Mouse (Mus musculus) CH12.LX (cell line): Measurements from ENCODE around the gene Pnpla3. TPM values are rescaled to one million over a fixed set of nuclear protein-coding genes. Genes with fewer than 3 reads are reported as not detected.

Experiments
- DNase-seq: peaks from one replicate; pipeline ENCODE4 v3.0.0-alpha.2; 2013; ENCODE audit errors: extremely low read depth
- H3K27ac ChIP-seq: 2 replicates; pipeline ENCODE4 v1.5.1; 2012; ENCODE audit warnings: low read depth, mild to moderate bottlenecking, control low read depth, moderate library complexity; ENCODE audit not compliant: insufficient read depth
- H3K27me3 ChIP-seq: replicated peaks from 2 replicates; pipeline ENCODE3; 2012; ENCODE audit warnings: inconsistent platforms
- H3K36me3 ChIP-seq, 2 experiments: replicated peaks in 1 of 2; 2 replicates each; pipeline versions ENCODE3 to v1.6.1; 2012; ENCODE audit warnings: inconsistent platforms in 1 of 2, low read length in 1 of 2, mild to moderate bottlenecking in 1 of 2, mixed read lengths in 1 of 2, moderate library complexity in 1 of 2; ENCODE audit not compliant: control insufficient read depth in 1 of 2, insufficient read depth in 1 of 2
- H3K4me1 ChIP-seq, 2 experiments: 2 replicates each; pipeline ENCODE4 v1.6.1; 2012; ENCODE audit warnings: inconsistent platforms in 1 of 2, moderate library complexity in 1 of 2; ENCODE audit not compliant: insufficient read depth in 2 of 2, control insufficient read depth in 1 of 2
- H3K4me2 ChIP-seq: 2 replicates; pipeline ENCODE4 v1.6.1; 2012; ENCODE audit warnings: low read depth, mild to moderate bottlenecking, control low read depth; ENCODE audit not compliant: poor library complexity, insufficient read depth, severe bottlenecking
- H3K4me3 ChIP-seq, 3 experiments: fragments of 150-350 bp in 1 of 3; sonication (generic) in 1 of 3; replicated peaks in 1 of 3; 2 replicates each; pipeline versions ENCODE3 to v1.5.1; 2011 to 2012; ENCODE audit warnings: low read depth in 2 of 3, low read length in 2 of 3, mild to moderate bottlenecking in 2 of 3, moderate library complexity in 2 of 3, control low read depth in 1 of 3, improper control_type of control experiment in 1 of 3, inconsistent platforms in 1 of 3, mixed read lengths in 1 of 3; ENCODE audit not compliant: poor library complexity in 1 of 3
- H3K79me2 ChIP-seq: replicated peaks from 2 replicates; pipeline ENCODE4 v1.6.1; 2012; ENCODE audit warnings: mild to moderate bottlenecking, moderate library complexity; ENCODE audit not compliant: control insufficient read depth, poor library complexity, insufficient read depth, severe bottlenecking; ENCODE audit errors: extremely low read depth
- H3K9ac ChIP-seq: 2 replicates; pipeline ENCODE4 v1.6.1; 2012; ENCODE audit warnings: low read depth, mild to moderate bottlenecking, control low read depth, moderate library complexity; ENCODE audit not compliant: insufficient read depth
- H3K9me3 ChIP-seq: replicated peaks from 2 replicates; pipeline ENCODE3; 2012; ENCODE audit warnings: low read length, inconsistent platforms, mixed read lengths
- CHD1 ChIP-seq: IDR thresholded peaks from 2 replicates; pipeline ENCODE4 v1.6.1; 2012; ENCODE audit warnings: low read depth, low read length, improper control_type of control experiment, inconsistent platforms
- CHD2 ChIP-seq: IDR thresholded peaks from 2 replicates; pipeline ENCODE4 v1.6.1; 2011; ENCODE audit warnings: low read length, improper control_type of control experiment
- CTCF ChIP-seq, 2 experiments: IDR thresholded peaks in 1 of 2; conservative IDR thresholded peaks in 1 of 2; 2 replicates each; pipeline ENCODE4 v1.5.1; 2011 to 2012; ENCODE audit warnings: low read depth in 2 of 2, low read length in 2 of 2, improper control_type of control experiment in 1 of 2, inconsistent platforms in 1 of 2, mild to moderate bottlenecking in 1 of 2, moderate library complexity in 1 of 2
- ELF1 ChIP-seq: IDR thresholded peaks from 2 replicates; pipeline ENCODE4 v1.6.1; 2014; ENCODE audit warnings: low read depth, mild to moderate bottlenecking, inconsistent platforms, low read length, improper control_type of control experiment
- ETS1 ChIP-seq: conservative IDR thresholded peaks from 2 replicates; pipeline ENCODE4 v1.6.1; 2012; ENCODE audit warnings: low read depth, mild to moderate bottlenecking, inconsistent platforms, low read length, improper control_type of control experiment, moderate library complexity
- HCFC1 ChIP-seq: IDR thresholded peaks from 2 replicates; pipeline ENCODE4 v1.6.1; 2012; ENCODE audit warnings: low read depth, mild to moderate bottlenecking, inconsistent platforms, low read length, improper control_type of control experiment
- IRF4 ChIP-seq: IDR thresholded peaks from 2 replicates; pipeline ENCODE4 v1.6.1; 2014; ENCODE audit warnings: low read depth, mild to moderate bottlenecking, inconsistent platforms, low read length, improper control_type of control experiment
- JUN ChIP-seq: IDR thresholded peaks from 2 replicates; pipeline ENCODE4 v1.6.1; 2011; ENCODE audit warnings: low read depth, mild to moderate bottlenecking, low read length, improper control_type of control experiment, moderate library complexity; ENCODE audit not compliant: insufficient read depth
- JUND ChIP-seq: conservative IDR thresholded peaks from 2 replicates; pipeline ENCODE4 v1.6.1; 2011; ENCODE audit warnings: low read depth, low read length, improper control_type of control experiment
- KAT2A ChIP-seq: IDR thresholded peaks from 2 replicates; pipeline ENCODE4 v1.6.1; 2012; ENCODE audit warnings: low read length, improper control_type of control experiment, inconsistent platforms; ENCODE audit not compliant: insufficient replicate concordance
- MAFK ChIP-seq: IDR thresholded peaks from 2 replicates; pipeline ENCODE4 v1.6.1; 2011; ENCODE audit warnings: low read length, improper control_type of control experiment; ENCODE audit not compliant: insufficient replicate concordance
- MAZ ChIP-seq: IDR thresholded peaks from 2 replicates; pipeline ENCODE4 v1.6.1; 2012; ENCODE audit warnings: low read depth, mild to moderate bottlenecking, inconsistent platforms, low read length, improper control_type of control experiment, moderate library complexity
- MEF2A ChIP-seq: IDR thresholded peaks from 2 replicates; pipeline ENCODE4 v1.6.1; 2014; ENCODE audit warnings: low read depth, mild to moderate bottlenecking, inconsistent platforms, low read length, improper control_type of control experiment, borderline replicate concordance
- MYC ChIP-seq: IDR thresholded peaks from 2 replicates; pipeline ENCODE4 v1.6.1; 2011; ENCODE audit warnings: low read depth, mild to moderate bottlenecking, improper control_type of control experiment, low read length
- NELFE ChIP-seq: IDR thresholded peaks from 2 replicates; pipeline ENCODE4 v1.6.1; 2011; ENCODE audit warnings: low read depth, low read length, improper control_type of control experiment
- NRF1 ChIP-seq: IDR thresholded peaks from 2 replicates; pipeline ENCODE4 v1.6.1; 2014; ENCODE audit warnings: low read depth, mild to moderate bottlenecking, inconsistent platforms, low read length, improper control_type of control experiment, moderate library complexity
- PAX5 ChIP-seq: IDR thresholded peaks from 2 replicates; pipeline ENCODE4 v1.6.1; 2012; ENCODE audit warnings: low read length, inconsistent platforms, mixed read lengths
- POLR2A ChIP-seq: IDR thresholded peaks from 2 replicates; pipeline ENCODE4 v1.6.1; 2011; ENCODE audit warnings: low read depth, mild to moderate bottlenecking, improper control_type of control experiment, low read length
- RAD21 ChIP-seq: IDR thresholded peaks from 2 replicates; pipeline ENCODE4 v1.6.1; 2011; ENCODE audit warnings: low read depth, mild to moderate bottlenecking, low read length, improper control_type of control experiment, moderate library complexity
- RCOR1 ChIP-seq: conservative IDR thresholded peaks from 2 replicates; pipeline ENCODE4 v1.6.1; 2012; ENCODE audit warnings: low read depth, mild to moderate bottlenecking, inconsistent platforms, low read length, improper control_type of control experiment
- SIN3A ChIP-seq: IDR thresholded peaks from 2 replicates; pipeline ENCODE4 v1.6.1; 2012; ENCODE audit warnings: low read length, improper control_type of control experiment, inconsistent platforms
- TBP ChIP-seq: conservative IDR thresholded peaks from 2 replicates; pipeline ENCODE4 v1.6.1; 2011; ENCODE audit warnings: low read depth, low read length, improper control_type of control experiment
- TCF12 ChIP-seq: IDR thresholded peaks from 2 replicates; pipeline ENCODE4 v1.6.1; 2014; ENCODE audit warnings: low read depth, mild to moderate bottlenecking, inconsistent platforms, low read length, improper control_type of control experiment
- USF2 ChIP-seq: conservative IDR thresholded peaks from 2 replicates; pipeline ENCODE4 v1.6.1; 2011; ENCODE audit warnings: low read depth, low read length, improper control_type of control experiment
- ZC3H11A ChIP-seq: IDR thresholded peaks from 2 replicates; pipeline ENCODE4 v1.6.1; 2012; ENCODE audit warnings: low read depth, mild to moderate bottlenecking, inconsistent platforms, low read length, improper control_type of control experiment
- ZKSCAN1 ChIP-seq: IDR thresholded peaks from 2 replicates; pipeline ENCODE4 v1.6.1; 2012; ENCODE audit warnings: low read depth, inconsistent platforms, low read length, improper control_type of control experiment, borderline replicate concordance
- ZNF384 ChIP-seq: IDR thresholded peaks from 2 replicates; pipeline ENCODE4 v1.6.1; 2012; ENCODE audit warnings: low read depth, low read length, improper control_type of control experiment, inconsistent platforms
- dilution Hi-C: fragments of 300-500 bp; cut with MboI; formaldehyde crosslinking; loops from 2 replicates; pipeline ENCODE4 v1.14.3; 2020; ENCODE audit warnings: low sequenced_read_pairs; ENCODE audit not compliant: extremely low pct_unique_long_range_greater_than_20kb, extremely low pct_ligation_motif_present
- in situ Hi-C: fragments of 300-500 bp; cut with MboI; formaldehyde crosslinking; loops from 3 replicates; pipeline ENCODE4 v1.14.3; 2019; ENCODE audit warnings: low sequenced_read_pairs, low pct_ligation_motif_present, low pct_unique_long_range_greater_than_20kb, mixed read lengths
- polyA plus RNA-seq: library from polyadenylated mRNA; unstranded; fragments of >175 nt; gene quantifications from 2 replicates; pipeline ENCODE4 v1.2.1, GENCODE M21; 2012; ENCODE audit warnings: low read depth; ENCODE audit not compliant: insufficient read length
- total RNA-seq, 2 experiments: library from RNA; depleted of rRNA; stranded (reverse); fragments of 300-350 nt in 1 of 2; fragments of >200 nt in 1 of 2; gene quantifications; 2 replicates each; pipeline ENCODE4 v1.2.3; 2012 to 2014

The Pnpla3 gene
- total and polyA plus RNA-seq, 3 experiments = 0.41 to 3.2 (median 2.2) TPM

DNA sequence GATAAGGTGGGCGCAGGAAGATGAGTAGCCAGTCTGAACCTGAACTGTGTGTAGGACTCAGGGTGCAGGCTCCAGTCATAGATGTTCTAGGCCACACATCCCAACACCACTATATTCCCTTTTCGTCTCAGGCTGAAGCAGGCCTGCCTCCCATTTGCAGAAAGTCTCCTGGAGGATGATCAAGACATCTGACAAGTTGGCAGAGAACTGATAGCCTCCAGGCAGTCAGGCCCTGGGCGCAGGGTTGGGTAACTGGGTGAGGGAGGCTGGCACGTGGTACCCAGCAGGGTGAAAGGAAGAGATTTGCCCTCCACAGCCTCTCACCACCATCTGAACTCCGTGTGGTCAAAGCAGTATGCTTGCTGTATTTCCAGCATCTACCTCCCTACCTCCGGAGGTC is 5.8 kb upstream of the Pnpla3 start:
- Histone ChIP-seq H3K4me1 (peaks cover 0 to 2% of the 10 kb centered on the region in 2 experiments; a peak in 2 of 4 replicates), H3K27me3 (peaks cover 51% of the 10 kb centered on the region), H3K27ac (no peak overlapping the region), H3K4me2 (no peak overlapping the region), H3K9ac (no peak overlapping the region), H3K9me3 (peaks cover 4% of the 10 kb centered on the region), H3K79me2 (no peaks in the 10 kb centered on the region), H3K4me3 (no peak overlapping the region), H3K36me3 (no peaks in the 10 kb centered on the region)
- in situ Hi-C loops = no loop called here
- dilution Hi-C loops = no loop called here
- DNase-seq = no peak
- TF ChIP-seq SIN3A (no peak), PAX5 (no peak), TCF12 (no peak), ELF1 (no peak), JUN (no peak), RCOR1 (no peak), MEF2A (no peak), MAFK (no peak), TBP (no peak), NELFE (no peak), NRF1 (no peak), USF2 (no peak), ZNF384 (no peak), JUND (no peak), ETS1 (no peak), ZKSCAN1 (no peak), KAT2A (no peak), ZC3H11A (no peak)

DNA sequence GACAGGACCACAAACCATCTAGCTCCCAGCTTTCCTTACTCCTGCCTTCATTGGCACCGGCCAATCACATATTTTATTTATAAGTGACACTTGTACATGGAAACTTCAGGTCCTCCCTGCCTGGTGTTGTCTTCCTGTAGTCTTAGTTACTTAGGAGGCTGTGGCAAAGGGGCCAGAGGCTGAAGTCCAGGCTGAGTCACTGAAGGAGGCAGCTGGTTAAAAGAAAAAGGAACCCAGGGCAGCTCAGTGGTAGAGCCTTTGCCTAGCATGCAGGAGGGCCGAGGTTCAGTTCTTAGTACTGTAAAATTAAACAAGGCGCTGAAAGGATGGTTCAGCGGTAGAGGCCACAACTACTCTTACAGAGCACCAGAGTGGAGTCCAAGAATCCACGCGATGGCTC is 819 bp upstream of the Pnpla3 start:
- Histone ChIP-seq H3K27ac (no peak overlapping the region), H3K79me2 (no peaks in the 10 kb centered on the region), H3K36me3 (no peaks in the 10 kb centered on the region), H3K9me3 (peaks cover 4% of the 10 kb centered on the region), H3K27me3 (peaks cover 46% of the 10 kb centered on the region), H3K9ac (no peak overlapping the region), H3K4me3 (no peak overlapping the region), H3K4me2 (no peak overlapping the region), H3K4me1 (peaks cover 5 to 26% of the 10 kb centered on the region in 2 experiments; a peak in 3 of 4 replicates)
- dilution Hi-C loops = no loop called here
- in situ Hi-C loops = no loop called here
- no peak for DNase-seq
- TF ChIP-seq HCFC1 (no peak), CTCF (conservative IDR thresholded peaks at IDR 0.05 in 1 of 2, IDR thresholded peaks at IDR 0.05 in 1 of 2; ENCODE audit: low read depth in 2 of 2, low read length in 2 of 2) (no peak), MAZ (no peak), SIN3A (no peak), MYC (no peak), IRF4 (no peak), CHD2 (no peak), POLR2A (no peak), NRF1 (no peak), JUND (no peak), CHD1 (no peak), NELFE (no peak), MAFK (no peak), RAD21 (no peak)
- TF ChIP-seq, all 38 proteins: peak for 0
